Mouse (Mus musculus): ENCODE measurements at regions not wholly inside any gene's neighbourhood (a gene's known extent, or its start where the extent isn't known, plus 50 kb on each side); places are given as distances from the start of the nearest gene placed in this dataset.

GRCm38 (mm10) chr9:27658001-27658400 lies 132.6 kb upstream of the Opcml start:
- no peak for DNase-seq (ENCODE audit: low read depth, low spot score)
- H3K27ac ChIP-seq (ENCODE audit: control insufficient read depth, low read depth, low read length): no peak overlapping the region
- H3K36me3 ChIP-seq (ENCODE audit: control insufficient read depth in 1 of 2, insufficient read depth in 2 of 2, low read length in 2 of 2): peaks cover 0 to 18% of the 10 kb centered on the region in 2 experiments; a peak in 2 of 4 replicates
- no peak for TF ChIP-seq EP300 (IDR thresholded peaks at IDR 0.05; ENCODE audit: low read depth in 1 of 2, low read length in 2 of 2)
- TF ChIP-seq CHD1 (IDR thresholded peaks at IDR 0.05; ENCODE audit: low read depth, low read length): no peak
- no peak for TF ChIP-seq MAX (IDR thresholded peaks at IDR 0.05; ENCODE audit: low read length)
- TF ChIP-seq POLR2AphosphoS2 (IDR thresholded peaks at IDR 0.05; ENCODE audit: low read length): no peak
- peaks cover 3 to 13% of the 10 kb centered on the region in 2 experiments; a peak in 2 of 4 replicates for H3K4me1 ChIP-seq (ENCODE audit: control insufficient read depth in 1 of 2, insufficient read depth in 2 of 2, low read length in 2 of 2)
- no peaks in the 10 kb centered on the region for H3K27me3 ChIP-seq (ENCODE audit: control insufficient read depth in 1 of 2, insufficient read depth in 2 of 2, low read length in 2 of 2)
- H3K9me3 ChIP-seq (replicated peaks; ENCODE audit: insufficient read depth, low read length): no peaks in the 10 kb centered on the region
- H3K4me3 ChIP-seq (ENCODE audit: control insufficient read depth in 1 of 2, insufficient read depth in 1 of 2, low read depth in 2 of 2, low read length in 2 of 2): no peak overlapping the region
- H3K9ac ChIP-seq (ENCODE audit: control insufficient read depth, low read depth, low read length, poor library complexity, severe bottlenecking): no peak overlapping the region
- H3K79me2 ChIP-seq (ENCODE audit: control insufficient read depth, insufficient read depth, low read length, poor library complexity): no peaks in the 10 kb centered on the region

GRCm38 (mm10) chr9:27661431-27662300 lies 128.9 kb upstream of the Opcml start:
- no peaks in the 10 kb centered on the region for H3K79me2 ChIP-seq (ENCODE audit: control insufficient read depth, insufficient read depth, low read length, poor library complexity)
- no peaks in the 10 kb centered on the region for H3K9me3 ChIP-seq (replicated peaks; ENCODE audit: insufficient read depth, low read length)
- no peak overlapping the region for H3K4me3 ChIP-seq (ENCODE audit: control insufficient read depth in 1 of 2, insufficient read depth in 1 of 2, low read depth in 2 of 2, low read length in 2 of 2)
- TF ChIP-seq TCF12 (IDR thresholded peaks at IDR 0.05; ENCODE audit: low read depth, low read length) (peak; percentile 74), GATA1 (IDR thresholded peaks at IDR 0.05; ENCODE audit: low read depth, low read length) (peak; percentile 67), ETS1 (IDR thresholded peaks at IDR 0.05; ENCODE audit: low read depth, low read length) (peak; percentile 53; the same call in 1 of the 2 replicates), MYB (IDR thresholded peaks at IDR 0.05; ENCODE audit: low read depth, low read length) (no peak), ZNF384 (IDR thresholded peaks at IDR 0.05; ENCODE audit: low read depth, low read length) (peak; percentile 94), ZC3H11A (IDR thresholded peaks at IDR 0.05; ENCODE audit: low read depth, low read length) (no peak), CHD1 (IDR thresholded peaks at IDR 0.05; ENCODE audit: low read depth, low read length) (no peak), EP300 (IDR thresholded peaks at IDR 0.05; ENCODE audit: low read depth in 1 of 2, low read length in 2 of 2) (peak; percentile 78 to 85), RAD21 (IDR thresholded peaks at IDR 0.05; ENCODE audit: low read depth, low read length) (no peak), POLR2AphosphoS5 (IDR thresholded peaks at IDR 0.05; ENCODE audit: borderline replicate concordance, low read depth, low read length) (no peak), POLR2A (IDR thresholded peaks at IDR 0.05; ENCODE audit: control insufficient read depth in 1 of 2, insufficient read depth in 1 of 2, low read depth in 1 of 2, low read length in 2 of 2, poor library complexity in 1 of 2) (no peak)
- no peaks in the 10 kb centered on the region for H3K27me3 ChIP-seq (ENCODE audit: control insufficient read depth in 1 of 2, insufficient read depth in 2 of 2, low read length in 2 of 2)
- H3K4me1 ChIP-seq (ENCODE audit: control insufficient read depth in 1 of 2, insufficient read depth in 2 of 2, low read length in 2 of 2): peaks cover 17 to 27% of the 10 kb centered on the region in 2 experiments
- peaks cover 0 to 42% of the 10 kb centered on the region in 2 experiments; a peak in 2 of 4 replicates for H3K36me3 ChIP-seq (ENCODE audit: control insufficient read depth in 1 of 2, insufficient read depth in 2 of 2, low read length in 2 of 2)
- DNase-seq (ENCODE audit: low read depth, low spot score): peak; percentile 68
- no peak overlapping the region for H3K9ac ChIP-seq (ENCODE audit: control insufficient read depth, low read depth, low read length, poor library complexity, severe bottlenecking)
- H3K27ac ChIP-seq (ENCODE audit: control insufficient read depth, low read depth, low read length): peak overlapping the region; percentile 52; the same call in 1 of the 2 replicates
